Mouse (Mus musculus): ENCODE data around the gene Crnn. TPM values are rescaled to one million over a fixed set of nuclear protein-coding genes. Genes with fewer than 3 reads are reported as not detected.

Crnn gene
- polyA plus RNA-seq, 1 experiment from 2014 or later: not detected

Other genes starting within 250 kb of the Crnn start
- gene Lce3a, start 218.6 kb upstream of the Crnn start, polyA plus RNA-seq (2016; fragmentation: Nextera tagmentation; extraction: Ambion mirVana): not detected in 2 replicates
- not detected in 2 replicates for gene Lce3b, start 211.8 kb upstream of the Crnn start, polyA plus RNA-seq (2016; fragmentation: Nextera tagmentation; extraction: Ambion mirVana)
- gene Lce3c, start 200.3 kb upstream of the Crnn start, polyA plus RNA-seq (2016; fragmentation: Nextera tagmentation; extraction: Ambion mirVana): not detected in 2 replicates
- gene Lce3d, start 187.4 kb upstream of the Crnn start, polyA plus RNA-seq (2016; fragmentation: Nextera tagmentation; extraction: Ambion mirVana): not detected in 2 replicates
- not detected in 2 replicates for gene Lce3e, start 177.7 kb upstream of the Crnn start, polyA plus RNA-seq (2016; fragmentation: Nextera tagmentation; extraction: Ambion mirVana)
- not detected in 2 replicates for gene Lce3f, start 152.6 kb upstream of the Crnn start, polyA plus RNA-seq (2016; fragmentation: Nextera tagmentation; extraction: Ambion mirVana)
- gene Crct1, start 129.1 kb upstream of the Crnn start, polyA plus RNA-seq (2016; fragmentation: Nextera tagmentation; extraction: Ambion mirVana): 0.32 TPM in 1 of 2 replicates, not detected in the other
- not detected in 2 replicates for gene Lce1m, start 125.7 kb upstream of the Crnn start, polyA plus RNA-seq (2016; fragmentation: Nextera tagmentation; extraction: Ambion mirVana)
- not detected in 2 replicates for gene Gm4858, start 76.0 kb upstream of the Crnn start, polyA plus RNA-seq (2016; fragmentation: Nextera tagmentation; extraction: Ambion mirVana)
- not detected in 2 replicates for gene Flg2, start 52.5 kb downstream of the Crnn start, polyA plus RNA-seq (2016; fragmentation: Nextera tagmentation; extraction: Ambion mirVana)
- not detected in 2 replicates for gene Flg, start 128.7 kb downstream of the Crnn start, polyA plus RNA-seq (2016; fragmentation: Nextera tagmentation; extraction: Ambion mirVana)
- gene Hrnr, start 175.0 kb downstream of the Crnn start, polyA plus RNA-seq (2016; fragmentation: Nextera tagmentation; extraction: Ambion mirVana): not detected in 2 replicates
- gene Rptn, start 248.9 kb downstream of the Crnn start, polyA plus RNA-seq (2016; fragmentation: Nextera tagmentation; extraction: Ambion mirVana): not detected in 2 replicates